Mouse (Mus musculus) thymus, postnatal 25 days (tissue): ENCODE results near the gene Treml4.

Experiments
- DNase-seq: peaks from one replicate; pipeline ENCODE4 v3.0.0; 2022

The Treml4 gene

DNA sequence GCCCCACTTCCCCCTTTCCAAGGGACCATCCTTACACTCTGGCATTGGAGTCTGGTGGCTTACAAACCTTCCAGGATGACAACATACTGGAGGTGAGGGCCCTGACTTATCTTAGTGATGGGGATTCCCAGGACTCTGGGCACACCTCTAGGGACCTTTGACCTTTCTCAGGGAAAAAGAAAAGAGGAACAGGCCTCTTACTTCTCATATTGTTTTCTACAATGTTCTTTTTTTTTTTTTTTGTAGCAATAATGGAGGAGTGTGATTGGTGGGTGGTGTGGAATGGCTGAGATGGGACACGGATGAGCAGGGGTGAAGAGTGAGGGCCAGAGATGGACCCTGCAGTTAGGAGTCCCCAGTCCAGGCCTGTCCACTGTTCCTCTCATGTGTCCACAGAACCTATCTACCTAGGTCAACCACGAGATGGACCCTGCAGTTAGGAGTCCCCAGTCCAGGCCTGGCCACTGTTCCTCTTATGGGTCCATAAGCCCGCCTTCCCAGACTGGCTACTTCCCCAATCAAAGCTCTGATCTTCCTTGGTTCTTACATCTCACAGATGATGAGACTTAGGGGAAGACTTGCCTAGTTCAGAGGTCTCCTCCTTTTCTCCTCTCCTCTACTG lies at the start of gene Treml4:
Gene Treml4, plus strand, starts transcription at position 555 of the 622 bp plus-strand sequence.
- no peak for DNase-seq

DNA sequence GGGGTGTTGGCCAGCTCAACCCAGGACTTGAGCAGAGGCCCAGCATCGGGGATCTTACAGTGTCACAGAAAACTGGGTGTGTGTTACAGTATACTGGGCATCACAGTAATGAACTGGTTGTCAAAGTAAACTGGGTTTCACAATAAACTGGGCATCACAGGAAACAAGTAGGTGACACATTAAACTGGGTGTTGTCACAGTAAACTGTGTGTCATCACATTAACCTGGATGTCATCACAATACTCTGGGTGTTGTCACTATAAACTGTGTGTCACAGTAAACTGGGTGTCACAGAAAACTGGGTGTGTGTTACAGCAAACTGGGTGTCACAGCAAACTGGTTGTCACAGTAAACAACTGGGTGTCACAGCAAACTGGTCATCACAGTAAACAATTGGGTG lies 48.7 kb upstream of the Treml4 start:
- DNase-seq = no peak

DNA sequence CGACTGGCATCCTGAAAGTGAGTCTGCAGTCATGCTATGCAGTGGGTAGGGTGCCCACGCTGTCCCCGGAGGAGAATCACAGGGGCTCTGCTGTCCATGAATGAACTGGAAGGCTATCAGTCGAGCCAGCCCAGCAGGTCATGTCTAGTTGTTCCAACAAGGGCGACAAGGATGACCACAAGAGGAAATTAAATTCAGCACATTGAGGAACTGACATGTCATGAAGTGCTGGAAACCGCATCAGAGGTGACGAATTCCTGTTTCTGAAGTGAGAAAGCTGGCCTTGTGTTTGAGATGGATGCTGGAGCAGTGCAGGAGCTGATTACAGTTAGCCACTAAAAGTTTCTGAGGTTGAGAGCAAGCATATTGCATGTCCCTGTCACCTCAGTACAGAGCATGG lies 33.4 kb upstream of the Treml4 start:
- DNase-seq = no peak

DNA sequence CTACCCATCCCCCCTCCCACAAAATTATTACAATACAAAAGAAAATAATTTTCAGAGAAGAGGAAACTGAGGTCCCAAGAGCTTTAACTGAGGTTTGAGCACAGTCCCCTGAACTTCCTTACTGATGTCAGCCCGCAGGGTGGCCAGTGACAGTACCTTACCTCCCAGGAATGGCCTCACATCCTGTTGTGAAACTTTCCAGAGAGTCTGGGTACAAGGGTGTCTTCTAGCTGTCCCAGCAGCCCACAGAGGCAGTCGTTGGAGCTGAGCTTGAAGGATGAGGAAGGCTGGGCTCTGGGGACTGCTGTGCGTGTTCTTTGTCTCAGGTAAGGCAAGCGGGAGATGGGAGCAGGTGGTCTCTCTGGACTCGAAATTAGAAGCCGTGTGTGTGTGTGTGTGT lies 31.6 kb upstream of the Treml4 start, which contains the start of gene Trem1:
Gene Trem1, plus strand, starts transcription at position 251 of the 400 bp plus-strand sequence.
- no peak for DNase-seq

DNA sequence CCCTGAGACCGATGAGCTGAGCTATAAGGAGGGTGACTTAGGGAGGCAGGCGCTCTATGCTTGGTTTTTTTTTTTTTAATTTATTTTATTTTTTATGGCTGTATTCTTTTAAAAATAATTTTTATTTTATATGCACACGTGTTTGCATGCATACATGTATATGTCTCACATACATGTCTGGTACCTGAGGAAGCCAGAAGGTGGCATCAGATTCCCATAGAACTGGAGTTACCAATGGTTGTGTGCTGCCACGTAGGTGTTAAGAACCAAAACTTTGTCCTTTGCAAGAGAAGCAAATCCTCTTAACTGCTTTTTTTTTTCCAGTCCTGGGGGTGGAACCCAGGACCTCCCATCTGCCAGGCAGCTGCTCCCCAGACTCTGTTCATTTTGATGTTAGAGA lies 30.3 kb upstream of the Treml4 start:
- no peak for DNase-seq

DNA sequence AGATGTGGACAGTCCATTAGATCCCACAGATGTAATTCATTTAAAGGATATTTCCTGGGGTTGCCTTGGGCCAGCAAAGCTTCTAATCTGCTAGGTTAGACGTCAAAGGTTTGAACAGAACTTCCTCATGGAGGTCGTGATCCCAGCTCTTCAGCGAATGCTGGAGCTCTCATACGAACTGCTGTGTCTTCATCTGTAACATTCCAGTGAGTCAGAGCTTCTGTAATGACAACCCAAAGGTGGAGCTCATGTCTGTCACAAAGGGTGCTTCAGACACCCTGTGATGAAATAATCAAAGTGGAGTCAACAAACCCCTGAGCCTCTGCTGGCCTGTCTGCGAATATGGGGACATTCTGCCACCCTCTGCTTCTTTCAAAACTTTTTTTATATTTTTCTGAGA lies 29.5 kb upstream of the Treml4 start:
- no peak for DNase-seq

DNA sequence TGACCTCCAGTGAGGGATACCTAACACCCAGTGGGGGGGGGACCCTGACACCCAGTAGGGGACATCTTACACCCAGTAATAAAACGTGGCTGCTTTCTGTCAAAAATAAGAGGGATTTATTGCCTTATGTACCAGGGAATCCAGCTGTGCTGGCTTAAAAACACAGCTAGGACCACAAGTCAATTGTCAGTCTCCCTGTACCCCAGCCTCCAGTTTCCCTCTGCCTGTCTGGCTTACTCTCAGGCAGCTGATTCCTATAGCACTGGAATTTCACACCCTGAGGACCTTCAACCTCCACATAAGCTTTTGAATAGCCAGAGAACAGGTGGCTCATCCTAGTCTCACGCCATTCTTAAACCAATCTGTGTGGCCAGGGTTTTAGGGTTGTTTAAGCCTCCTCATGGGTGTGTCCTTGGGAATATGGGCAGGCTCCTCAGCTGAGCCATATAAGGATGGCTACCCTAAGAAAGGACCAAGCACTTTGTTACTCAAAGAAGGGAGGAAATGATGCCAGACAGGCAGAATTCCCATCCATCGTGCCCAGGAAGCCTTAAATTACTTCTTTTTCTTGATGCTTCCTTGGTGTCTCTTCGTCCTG lies 28.2 kb upstream of the Treml4 start:
- DNase-seq = no peak

DNA sequence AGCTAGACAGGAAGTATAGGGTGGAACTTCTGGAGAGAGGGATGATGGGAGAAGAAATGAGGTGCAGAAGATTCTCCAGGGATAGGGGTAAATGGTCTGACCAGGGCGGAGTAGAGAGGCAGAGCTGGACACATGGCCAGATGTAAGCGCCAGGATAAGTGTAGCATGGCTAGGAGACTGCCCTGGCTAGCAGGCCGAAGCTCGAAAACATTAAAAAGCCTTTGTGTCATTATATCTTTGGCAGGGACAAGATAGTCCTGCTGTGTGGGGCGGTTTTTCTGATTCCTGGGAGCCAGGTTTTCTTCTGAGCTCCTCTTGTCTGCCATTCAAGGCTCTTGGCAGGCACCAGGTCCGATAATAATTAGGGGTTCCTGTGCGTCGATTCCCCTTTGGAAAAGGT lies 26.5 kb upstream of the Treml4 start:
- DNase-seq = no peak

DNA sequence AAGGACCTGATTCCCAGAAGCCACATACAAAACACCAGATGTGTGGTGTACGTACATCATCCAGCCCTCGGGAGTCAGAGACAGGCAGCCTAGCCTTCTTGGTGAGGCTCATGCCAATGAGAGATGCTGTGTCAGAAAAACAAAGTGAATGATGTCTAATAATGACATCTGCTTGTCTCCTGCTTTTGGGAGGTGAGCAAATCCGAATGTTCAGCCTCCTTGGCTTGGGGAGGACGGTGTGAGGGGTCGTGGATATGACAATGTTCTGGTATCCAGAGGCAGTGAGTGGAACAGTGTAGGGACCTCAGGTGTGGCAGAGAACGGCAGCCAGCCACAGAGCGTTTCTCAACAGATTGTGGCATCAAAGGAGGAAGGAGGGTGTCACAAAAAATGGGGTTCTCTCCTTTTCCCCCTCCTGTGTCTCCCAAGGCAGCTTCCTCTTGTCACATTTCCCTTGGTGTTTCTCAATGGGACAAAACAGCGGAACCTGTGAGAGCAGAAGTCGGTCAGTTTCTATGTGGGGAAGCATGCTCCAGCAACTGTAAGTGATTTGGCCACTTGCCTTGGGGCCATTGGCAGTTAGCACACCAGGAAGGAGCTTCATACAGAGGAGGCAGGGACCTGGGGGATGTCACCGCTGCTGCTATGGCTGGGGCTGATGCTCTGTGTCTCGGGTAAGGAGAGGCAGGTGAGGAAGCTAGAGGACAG lies 16.7 kb upstream of the Treml4 start, which contains the start of gene Trem3:
Gene Trem3, plus strand, starts transcription at position 557 of the 708 bp plus-strand sequence.
- no peak for DNase-seq

DNA sequence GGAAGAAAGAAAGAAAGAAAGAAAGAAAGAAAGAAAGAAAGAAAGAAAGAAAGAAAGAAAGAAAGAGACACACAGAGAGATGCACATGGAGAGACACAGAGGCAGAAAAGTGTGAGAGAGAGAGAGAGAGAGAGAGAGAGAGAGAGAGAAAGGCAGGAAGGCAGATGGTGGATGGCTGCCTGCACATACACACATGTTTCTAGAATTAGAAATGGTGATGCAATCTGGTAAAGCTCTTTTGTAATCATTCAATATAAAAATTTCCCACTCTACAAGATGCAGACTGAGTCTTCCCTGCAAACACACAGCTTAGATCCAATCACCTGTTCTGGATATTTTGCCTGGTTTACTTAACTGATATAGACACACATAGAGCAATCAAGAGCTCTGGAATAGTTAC lies 15.1 kb upstream of the Treml4 start:
- no peak for DNase-seq

DNA sequence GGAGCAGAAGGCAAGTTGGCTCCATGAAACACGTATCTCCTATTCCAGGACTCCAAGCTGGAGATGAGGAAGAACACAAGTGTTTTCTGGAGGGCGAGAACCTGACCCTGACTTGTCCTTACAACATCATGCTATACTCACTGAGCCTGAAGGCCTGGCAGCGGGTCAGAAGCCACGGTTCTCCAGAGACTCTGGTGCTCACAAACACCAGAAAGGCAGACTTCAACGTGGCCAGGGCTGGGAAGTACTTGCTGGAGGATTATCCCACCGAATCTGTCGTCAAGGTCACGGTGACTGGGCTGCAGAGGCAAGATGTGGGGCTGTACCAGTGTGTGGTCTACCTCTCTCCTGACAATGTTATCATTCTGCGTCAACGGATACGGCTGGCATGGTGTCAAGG lies 14.6 kb upstream of the Treml4 start:
- no peak for DNase-seq

DNA sequence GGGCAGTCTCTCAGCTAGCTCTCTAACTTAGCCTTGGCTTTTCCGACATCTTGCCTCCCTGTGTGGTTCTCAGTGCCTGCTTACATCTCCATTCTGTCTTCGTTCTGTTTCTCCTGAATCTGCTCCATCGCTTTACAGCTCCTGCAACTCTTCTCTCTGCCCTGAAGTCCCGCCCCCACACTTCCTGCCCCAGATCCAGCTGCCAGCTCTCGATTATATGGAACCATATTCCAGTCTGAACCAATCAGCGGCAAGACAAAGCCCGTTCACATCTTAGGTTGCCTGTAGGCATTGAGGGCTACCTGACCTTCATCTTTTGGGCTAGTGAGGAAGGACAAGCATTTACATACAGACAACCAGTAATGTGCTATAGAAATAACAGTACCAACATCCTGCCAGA lies 13.5 kb upstream of the Treml4 start:
- no peak for DNase-seq

DNA sequence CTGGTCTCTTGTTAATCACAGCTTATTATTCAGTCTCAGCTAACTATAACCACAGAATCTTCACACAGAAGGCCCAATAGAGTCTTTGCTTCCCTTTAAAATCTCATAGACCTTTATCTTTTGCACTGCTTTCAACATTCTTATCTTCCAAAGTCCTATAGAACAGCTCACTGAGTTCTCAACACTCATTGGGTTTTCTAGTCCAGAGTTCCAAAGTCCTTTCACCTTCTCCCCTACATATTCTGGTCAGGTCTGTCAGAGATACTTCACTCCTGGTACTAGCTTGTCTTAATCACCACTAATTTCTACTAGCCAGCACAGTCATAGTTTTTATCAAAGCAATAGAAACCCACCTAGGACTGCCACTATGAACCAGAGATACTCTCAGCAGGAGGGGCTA lies 7.5 kb upstream of the Treml4 start:
- no peak for DNase-seq

DNA sequence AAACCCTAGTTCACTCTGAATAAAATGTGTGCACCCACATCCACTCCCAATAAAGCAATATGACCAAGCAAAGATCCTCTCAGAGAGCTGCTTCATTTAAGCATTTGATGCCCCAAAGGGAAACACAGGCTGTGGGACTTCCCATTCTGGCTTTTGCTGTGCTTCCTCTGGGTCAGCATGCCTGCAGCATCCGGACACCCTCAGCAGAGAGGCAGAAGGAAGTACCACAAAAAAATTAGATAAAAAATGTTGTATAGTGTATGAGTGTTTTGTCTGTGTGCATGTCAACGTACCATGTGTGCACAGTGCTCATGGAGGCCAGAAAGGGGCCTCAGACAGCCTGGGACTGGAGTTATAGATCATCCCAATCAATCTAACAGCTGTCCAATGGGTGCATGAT lies 2.2 kb upstream of the Treml4 start:
- DNase-seq = no peak

DNA sequence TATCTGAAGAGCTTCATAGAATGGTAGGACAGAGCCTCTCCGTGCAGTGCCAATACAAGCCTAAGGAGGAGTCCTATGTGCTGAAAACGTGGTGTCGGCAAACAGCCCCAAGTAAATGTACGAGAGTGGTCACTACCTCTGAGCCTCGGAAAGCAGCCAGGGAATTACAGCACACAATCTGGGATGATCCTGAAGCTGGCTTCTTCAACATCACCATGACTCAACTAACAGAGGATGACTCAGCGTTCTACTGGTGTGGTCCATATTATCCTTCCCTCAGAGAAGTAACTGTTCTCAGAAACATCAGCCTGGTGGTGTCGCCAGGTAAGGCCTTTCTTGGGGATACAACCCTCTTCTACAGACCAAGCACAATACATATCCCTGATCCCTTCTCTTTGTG lies 567 bp downstream of the Treml4 start:
- no peak for DNase-seq

DNA sequence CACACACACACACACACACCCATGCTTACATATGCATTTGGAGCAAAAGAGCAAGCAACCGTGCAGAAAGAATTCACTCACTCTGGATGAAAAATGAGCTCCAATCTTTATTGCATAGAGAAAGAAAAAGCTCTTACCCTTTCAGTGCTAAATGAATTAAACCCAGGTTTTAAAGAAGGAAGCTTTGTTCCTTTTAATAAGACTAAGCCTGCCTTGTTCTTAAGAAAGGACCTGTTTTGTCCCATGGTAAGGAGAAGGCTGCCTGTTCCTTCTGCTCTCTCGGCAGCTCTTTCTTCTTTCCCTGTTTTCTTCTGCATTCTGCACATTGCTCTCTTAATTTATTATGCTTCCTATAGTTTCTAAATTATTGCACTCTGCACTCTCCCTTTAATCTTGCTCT lies 2.0 kb downstream of the Treml4 start:
- no peak for DNase-seq

DNA sequence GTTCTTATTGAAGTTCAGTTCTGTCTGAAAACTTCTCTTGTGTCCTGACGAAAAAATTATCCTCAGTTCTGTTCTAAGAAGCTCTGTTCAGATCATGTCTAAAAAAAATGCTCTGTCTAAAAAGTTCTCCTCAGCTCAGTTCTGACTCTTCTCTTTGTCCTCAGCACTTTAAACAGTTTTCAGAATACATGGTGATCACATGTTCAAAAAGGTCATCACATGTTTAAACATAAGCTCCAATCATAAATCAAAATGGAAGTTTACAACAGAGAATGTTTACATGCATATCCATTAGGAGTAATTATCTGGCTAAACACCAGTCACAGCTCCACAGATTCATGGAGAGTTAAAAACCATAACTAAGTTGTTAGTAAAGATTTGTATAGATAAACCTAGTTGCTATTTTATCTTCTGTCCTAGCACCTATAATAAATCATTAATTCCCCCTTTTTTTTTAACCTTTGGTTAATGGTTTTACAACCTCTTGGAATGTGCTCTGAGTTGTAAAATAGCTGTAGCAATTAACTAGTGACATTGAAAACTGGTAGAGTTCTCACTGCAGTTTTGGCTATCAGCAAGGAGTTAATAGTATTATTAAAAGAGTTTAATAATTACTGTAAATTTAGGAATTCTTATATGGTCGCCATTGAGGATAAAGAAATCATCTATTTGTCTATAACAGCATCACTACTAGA lies 2.7 kb downstream of the Treml4 start:
- DNase-seq = no peak

DNA sequence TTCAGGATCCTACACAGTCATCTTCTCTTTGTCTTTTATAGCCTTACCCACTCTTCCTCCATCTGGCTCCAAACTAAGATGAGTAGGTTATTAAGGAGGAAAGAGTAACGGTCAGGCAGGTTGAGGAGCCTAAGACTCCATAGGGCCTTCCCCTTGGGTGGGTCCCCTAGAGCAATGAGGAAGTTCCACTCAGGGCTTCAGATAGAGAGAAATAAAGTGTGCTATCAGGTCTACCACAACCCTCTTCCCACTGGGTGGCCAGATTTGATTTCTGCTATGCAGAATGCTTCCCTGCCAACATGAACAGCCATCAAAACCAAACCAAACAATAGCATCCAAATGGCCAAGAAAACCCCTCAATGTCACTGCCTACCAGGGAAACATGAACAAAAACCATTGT lies 3.5 kb downstream of the Treml4 start:
- no peak for DNase-seq

DNA sequence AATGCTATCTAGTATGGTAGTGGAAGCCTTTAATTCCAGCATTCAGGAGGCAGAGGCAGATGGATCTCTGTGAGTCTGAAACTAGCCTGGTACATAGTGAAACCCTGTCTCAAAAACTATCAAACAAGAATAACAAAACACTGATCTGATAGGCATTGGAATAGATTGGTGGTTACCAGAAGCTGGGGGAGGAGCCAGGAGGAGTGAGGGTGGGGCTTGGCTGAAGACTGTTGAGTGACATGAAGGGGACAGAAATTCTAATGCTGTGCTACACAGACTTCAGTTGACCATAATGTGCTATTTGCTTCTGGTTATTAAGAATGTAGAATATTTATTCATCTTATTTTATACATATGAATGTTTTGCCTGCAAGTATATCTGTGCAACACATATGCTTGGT lies 4.2 kb downstream of the Treml4 start:
- DNase-seq = no peak

DNA sequence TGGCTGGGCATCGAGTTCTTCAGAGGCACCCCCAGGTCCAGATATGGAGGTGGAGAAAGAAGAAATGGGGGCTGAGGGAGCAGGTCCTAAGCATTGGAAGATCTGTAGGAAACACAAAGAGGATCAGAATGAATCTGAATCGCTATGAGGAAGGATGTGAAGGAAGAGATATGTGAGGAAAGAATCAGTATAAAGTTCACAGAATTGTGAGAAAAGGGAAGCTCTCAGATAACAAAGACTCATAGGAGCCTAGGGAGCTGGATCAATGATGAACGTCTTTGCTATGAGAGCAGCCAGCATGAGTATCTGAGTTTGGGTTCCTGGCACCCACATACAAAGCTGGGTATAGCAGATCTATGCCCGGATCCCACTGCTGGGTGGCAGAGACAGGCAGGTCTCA lies 5.7 kb downstream of the Treml4 start:
- DNase-seq = no peak

DNA sequence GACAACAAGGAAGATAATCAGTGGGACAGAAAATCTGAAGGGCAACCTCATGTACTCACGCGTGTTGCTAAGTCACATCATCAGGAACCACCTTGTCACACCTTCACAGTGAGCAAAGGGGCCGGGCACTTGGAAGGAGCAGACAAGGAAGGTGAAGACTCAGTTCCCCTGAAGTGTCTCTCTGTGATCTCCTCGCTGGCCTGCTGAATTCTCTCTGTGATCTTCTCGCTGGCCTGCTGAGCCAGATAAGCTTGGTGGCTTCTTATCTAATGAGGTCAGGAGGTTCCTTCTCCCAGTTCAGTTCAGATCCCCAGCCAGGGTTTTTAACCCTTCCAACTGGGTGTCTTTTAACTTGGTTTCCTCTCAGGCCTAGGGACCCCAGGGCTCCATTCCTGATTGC lies 8.1 kb downstream of the Treml4 start:
- DNase-seq = no peak

DNA sequence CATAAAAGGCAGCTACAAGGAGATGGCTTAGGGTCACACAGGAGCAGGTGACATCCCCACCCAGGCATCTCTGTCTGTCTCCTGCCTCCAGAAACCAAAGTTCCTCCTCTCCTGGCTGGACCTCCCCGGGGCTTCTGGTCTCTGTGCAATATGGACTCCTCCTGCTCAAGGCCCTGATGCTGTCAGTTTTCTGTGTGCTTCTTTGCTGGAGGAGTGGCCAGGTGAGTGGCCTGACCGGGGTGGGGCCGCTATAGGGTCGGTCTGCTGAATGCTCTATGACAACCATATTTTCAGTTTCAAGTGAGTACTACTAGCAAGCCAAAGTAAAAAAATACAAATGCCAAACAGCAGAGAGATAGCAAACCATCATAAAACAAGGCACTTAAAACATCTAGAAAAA lies 8.5 kb downstream of the Treml4 start:
- DNase-seq = no peak

DNA sequence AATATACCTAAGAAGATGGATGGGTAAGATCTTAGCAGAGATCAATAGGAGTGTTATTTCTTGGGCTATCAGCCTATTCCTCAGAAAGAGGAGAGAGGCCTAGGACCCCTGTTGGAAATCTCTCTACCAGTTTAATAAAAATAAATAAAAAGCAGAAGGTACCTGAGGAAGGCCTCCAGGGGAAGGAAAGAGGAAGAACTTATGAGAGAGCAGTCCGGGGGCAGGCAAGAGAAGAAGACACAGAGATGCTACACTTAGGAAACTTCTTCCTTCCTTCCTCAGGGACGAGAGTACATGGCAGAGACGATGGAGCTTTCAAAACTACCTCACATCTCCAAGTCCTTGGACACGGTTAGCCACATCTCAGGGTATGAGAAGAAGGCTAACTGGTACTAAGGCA lies 10.0 kb downstream of the Treml4 start:
- DNase-seq = no peak

DNA sequence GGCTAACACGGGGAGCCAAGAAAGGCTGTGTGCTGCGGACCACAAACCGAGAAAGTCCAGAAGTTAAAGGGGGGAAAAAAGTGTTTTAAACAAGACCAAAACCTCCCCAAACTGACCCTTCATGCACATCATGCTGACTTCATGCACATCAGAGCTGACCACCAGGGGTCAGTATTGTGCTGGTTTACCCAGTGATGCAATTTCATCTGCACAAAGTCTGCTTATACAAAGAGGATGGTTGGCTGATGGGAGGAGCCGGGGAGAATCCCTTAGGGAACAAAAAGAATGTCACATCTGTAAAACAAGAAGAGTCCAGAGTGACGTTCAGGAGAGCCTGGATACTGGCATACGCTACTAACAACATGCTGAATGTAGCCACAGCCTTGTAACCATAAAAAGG lies 10.8 kb downstream of the Treml4 start:
- DNase-seq = peak; percentile 80
